Mouse (Mus musculus): ENCODE data around the gene Sertad3. TPM values are rescaled to one million over a fixed set of nuclear protein-coding genes. Genes with fewer than 3 reads are reported as not detected.

Sertad3 gene
- polyA plus RNA-seq, 1 experiment from 2014 or later, result 19.4 TPM

DNA sequence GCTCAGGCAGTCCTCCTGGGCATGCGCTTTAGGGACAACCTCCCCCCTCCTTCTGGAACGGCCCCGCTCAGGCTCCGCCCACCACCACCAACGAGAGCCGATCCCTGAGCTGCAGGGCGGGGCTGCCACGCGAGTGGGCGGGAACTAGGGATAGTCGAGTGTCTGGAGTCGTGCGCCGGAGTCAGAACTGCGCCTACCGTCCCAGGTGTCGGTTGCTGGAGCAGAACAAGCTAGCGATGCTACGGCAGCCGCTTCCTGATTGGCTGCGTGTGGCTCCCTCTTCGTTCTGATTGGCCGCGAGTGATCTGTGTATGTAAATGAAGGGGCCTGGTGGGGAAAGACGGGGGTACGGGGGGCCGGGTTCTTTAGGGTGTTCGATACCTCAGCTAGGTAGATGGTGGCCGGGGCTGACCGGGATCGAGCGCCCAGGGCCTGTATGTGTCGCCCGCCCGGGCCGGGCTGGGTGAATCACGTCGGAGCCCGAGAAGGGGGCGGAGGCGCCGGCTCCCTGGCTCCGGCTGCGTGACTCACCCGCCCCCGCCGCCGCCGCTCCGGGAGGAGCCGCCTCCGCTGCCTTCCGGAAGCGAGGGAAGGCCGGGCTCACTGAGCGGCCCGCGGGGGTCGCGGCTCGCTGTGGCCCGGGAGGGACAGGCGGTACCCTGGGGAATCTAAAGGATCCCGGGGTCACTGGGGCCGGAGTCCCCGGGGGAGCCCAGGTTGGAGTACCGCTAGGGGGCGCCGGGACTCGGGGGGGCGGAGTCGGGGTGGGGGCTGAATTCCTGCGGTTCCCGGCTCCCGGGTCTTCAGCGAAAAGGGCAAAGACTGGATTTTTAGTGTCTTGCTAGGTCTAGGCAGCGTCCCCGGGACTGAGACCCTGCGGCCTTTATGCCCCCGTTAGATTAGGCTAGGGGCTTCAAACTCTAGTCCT, 13.5 kb downstream of the Sertad3 start, which contains the start of gene Sertad1:
Gene Sertad1 (plus strand): TSS at position 141 of the 928 bp plus-strand sequence.
- Histone ChIP-seq H3K9me3 (ENCODE audit: control insufficient read depth, low read length) (no peaks in the 10 kb centered on the region), H3K4me1 (ENCODE audit: control insufficient read depth in 2 of 2, insufficient read depth in 2 of 2, low read length in 2 of 2) (peaks cover 24 to 37% of the 10 kb centered on the region in 2 experiments), H3K9ac (ENCODE audit: low read length) (peak within 1 kb of the TSS; percentile 89), H3K36me3 (ENCODE audit: control insufficient read depth, insufficient read depth, low read length) (peaks cover 16% of the 10 kb centered on the region), H3K4me3 (ENCODE audit: control insufficient read depth in 1 of 2, insufficient read depth in 1 of 2, low read depth in 1 of 2, low read length in 2 of 2) (peak within 1 kb of the TSS; percentile 71 to 84), H3K27ac (replicated peaks in 1 of 2; ENCODE audit: control insufficient read depth in 1 of 2, insufficient read depth in 1 of 2, low read depth in 2 of 2, low read length in 2 of 2) (peak within 1 kb of the TSS; percentile 96 to 98), H3K4me2 (ENCODE audit: low read length) (peak within 1 kb of the TSS; percentile 79), H3K27me3 (ENCODE audit: control insufficient read depth, insufficient read depth, low read length) (no peaks in the 10 kb centered on the region)
- ATAC-seq (ENCODE audit: insufficient number of reproducible peaks, insufficient read depth, low FRiP score, low read depth), result peak; percentile 91
- under 1% methylated on average over 75 of the region's 80 CpGs for WGBS

- peaks cover 16% of the 10 kb centered on the region for H3K36me3 ChIP-seq (ENCODE audit: control insufficient read depth, insufficient read depth, low read length)
- H3K9ac ChIP-seq (ENCODE audit: low read length), result peak overlapping the region; percentile 89
- no peaks in the 10 kb centered on the region for H3K9me3 ChIP-seq (ENCODE audit: control insufficient read depth, low read length)
- no peak for ATAC-seq (ENCODE audit: insufficient number of reproducible peaks, insufficient read depth, low FRiP score, low read depth)
- H3K4me2 ChIP-seq (ENCODE audit: low read length), result peak overlapping the region; percentile 74
- H3K4me3 ChIP-seq (ENCODE audit: control insufficient read depth in 1 of 2, insufficient read depth in 1 of 2, low read depth in 1 of 2, low read length in 2 of 2), result peak overlapping the region; percentile 71 to 84
- 1% methylated on average over 13 of the region's 13 CpGs for WGBS
- no peaks in the 10 kb centered on the region for H3K27me3 ChIP-seq (ENCODE audit: control insufficient read depth, insufficient read depth, low read length)
- peak overlapping the region; percentile 96 to 98 for H3K27ac ChIP-seq (replicated peaks in 1 of 2; ENCODE audit: control insufficient read depth in 1 of 2, insufficient read depth in 1 of 2, low read depth in 2 of 2, low read length in 2 of 2)
- H3K4me1 ChIP-seq (ENCODE audit: control insufficient read depth in 2 of 2, insufficient read depth in 2 of 2, low read length in 2 of 2), result peaks cover 29 to 41% of the 10 kb centered on the region in 2 experiments
These were observed 14.2 kb downstream of the Sertad3 start for GRCm38 (mm10) chr7:27487740-27488268.

GRCm38 (mm10) chr7:27489270-27489869, 15.8 kb downstream of the Sertad3 start:
- Histone ChIP-seq H3K4me3 (ENCODE audit: control insufficient read depth in 1 of 2, insufficient read depth in 1 of 2, low read depth in 1 of 2, low read length in 2 of 2) (no peak overlapping the region), H3K36me3 (ENCODE audit: control insufficient read depth, insufficient read depth, low read length) (peaks cover 16% of the 10 kb centered on the region), H3K9ac (ENCODE audit: low read length) (peak overlapping the region; percentile 71; the same call in 1 of the 2 replicates), H3K4me1 (ENCODE audit: control insufficient read depth in 2 of 2, insufficient read depth in 2 of 2, low read length in 2 of 2) (peaks cover 29 to 41% of the 10 kb centered on the region in 2 experiments), H3K9me3 (ENCODE audit: control insufficient read depth, low read length) (no peaks in the 10 kb centered on the region), H3K27me3 (ENCODE audit: control insufficient read depth, insufficient read depth, low read length) (no peaks in the 10 kb centered on the region), H3K27ac (replicated peaks in 1 of 2; ENCODE audit: control insufficient read depth in 1 of 2, insufficient read depth in 1 of 2, low read depth in 2 of 2, low read length in 2 of 2) (peak overlapping the region in 1 of 2 experiments; percentile 93; a peak in 3 of 4 replicates), H3K4me2 (ENCODE audit: low read length) (peak overlapping the region; percentile 62; the same call in 1 of the 2 replicates)
- no peak for ATAC-seq (ENCODE audit: insufficient number of reproducible peaks, insufficient read depth, low FRiP score, low read depth)
- 91% methylated on average over 25 of the region's 25 CpGs for WGBS

DNA sequence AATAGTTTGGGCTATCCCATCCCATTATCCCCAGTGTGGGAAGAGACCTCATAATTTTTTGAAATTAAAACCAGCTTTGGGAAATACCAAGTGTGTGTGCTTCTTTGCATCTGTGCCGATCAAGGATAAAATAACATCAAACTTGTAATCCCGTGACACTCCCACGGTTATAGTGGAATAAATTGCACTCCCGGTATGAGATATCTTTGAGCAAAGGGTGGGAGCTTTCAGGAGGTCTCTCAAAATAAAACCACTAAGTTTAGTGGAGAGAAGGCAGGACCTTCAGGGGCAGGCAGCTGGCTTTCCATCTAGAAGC, 16.6 kb downstream of the Sertad3 start:
- peaks cover 29 to 41% of the 10 kb centered on the region in 2 experiments for H3K4me1 ChIP-seq (ENCODE audit: control insufficient read depth in 2 of 2, insufficient read depth in 2 of 2, low read length in 2 of 2)
- peaks cover 16% of the 10 kb centered on the region for H3K36me3 ChIP-seq (ENCODE audit: control insufficient read depth, insufficient read depth, low read length)
- ATAC-seq (ENCODE audit: insufficient number of reproducible peaks, insufficient read depth, low FRiP score, low read depth), result no peak

GRCm38 (mm10) chr7:27490543-27491329, 17.2 kb downstream of the Sertad3 start:
- ATAC-seq (ENCODE audit: insufficient number of reproducible peaks, insufficient read depth, low FRiP score, low read depth), result peak; percentile 79
- Histone ChIP-seq H3K27me3 (ENCODE audit: control insufficient read depth, insufficient read depth, low read length) (no peaks in the 10 kb centered on the region), H3K4me3 (ENCODE audit: control insufficient read depth in 1 of 2, insufficient read depth in 1 of 2, low read depth in 1 of 2, low read length in 2 of 2) (peak overlapping the region; percentile 34 to 40)

More for the DNA sequence above, 16.6 kb downstream of the Sertad3 start:
- Histone ChIP-seq H3K27me3 (ENCODE audit: control insufficient read depth, insufficient read depth, low read length) (no peaks in the 10 kb centered on the region), H3K9ac (ENCODE audit: low read length) (peak overlapping the region; percentile 71), H3K27ac (replicated peaks in 1 of 2; ENCODE audit: control insufficient read depth in 1 of 2, insufficient read depth in 1 of 2, low read depth in 2 of 2, low read length in 2 of 2) (peak overlapping the region; percentile 93 to 98), H3K4me2 (ENCODE audit: low read length) (peak overlapping the region; percentile 62), H3K9me3 (ENCODE audit: control insufficient read depth, low read length) (no peaks in the 10 kb centered on the region), H3K4me3 (ENCODE audit: control insufficient read depth in 1 of 2, insufficient read depth in 1 of 2, low read depth in 1 of 2, low read length in 2 of 2) (peak overlapping the region; percentile 34 to 40)
- 12% methylated on average over 4 of the region's 4 CpGs for WGBS

GRCm38 (mm10) chr7:27491856-27492255, 18.3 kb downstream of the Sertad3 start:
- Histone ChIP-seq H3K9me3 (ENCODE audit: control insufficient read depth, low read length) (no peaks in the 10 kb centered on the region), H3K27ac (replicated peaks in 1 of 2; ENCODE audit: control insufficient read depth in 1 of 2, insufficient read depth in 1 of 2, low read depth in 2 of 2, low read length in 2 of 2) (peak overlapping the region; percentile 93 to 98), H3K4me3 (ENCODE audit: control insufficient read depth in 1 of 2, insufficient read depth in 1 of 2, low read depth in 1 of 2, low read length in 2 of 2) (no peak overlapping the region), H3K27me3 (ENCODE audit: control insufficient read depth, insufficient read depth, low read length) (no peaks in the 10 kb centered on the region), H3K4me1 (ENCODE audit: control insufficient read depth in 2 of 2, insufficient read depth in 2 of 2, low read length in 2 of 2) (peaks cover 30 to 37% of the 10 kb centered on the region in 2 experiments), H3K4me2 (ENCODE audit: low read length) (peak overlapping the region; percentile 62), H3K36me3 (ENCODE audit: control insufficient read depth, insufficient read depth, low read length) (peaks cover 16% of the 10 kb centered on the region), H3K9ac (ENCODE audit: low read length) (peak overlapping the region; percentile 1)
- 33% methylated on average over 7 of the region's 7 CpGs for WGBS
- no peak for ATAC-seq (ENCODE audit: insufficient number of reproducible peaks, insufficient read depth, low FRiP score, low read depth)

More at GRCm38 (mm10) chr7:27490543-27491329, 17.2 kb downstream of the Sertad3 start:
- Histone ChIP-seq H3K4me1 (ENCODE audit: control insufficient read depth in 2 of 2, insufficient read depth in 2 of 2, low read length in 2 of 2) (peaks cover 29 to 37% of the 10 kb centered on the region in 2 experiments), H3K9me3 (ENCODE audit: control insufficient read depth, low read length) (no peaks in the 10 kb centered on the region), H3K36me3 (ENCODE audit: control insufficient read depth, insufficient read depth, low read length) (peaks cover 16% of the 10 kb centered on the region), H3K27ac (replicated peaks in 1 of 2; ENCODE audit: control insufficient read depth in 1 of 2, insufficient read depth in 1 of 2, low read depth in 2 of 2, low read length in 2 of 2) (peak overlapping the region; percentile 93 to 98), H3K9ac (ENCODE audit: low read length) (peak overlapping the region; percentile 71), H3K4me2 (ENCODE audit: low read length) (peak overlapping the region; percentile 62)
- 1% methylated on average over 33 of the region's 33 CpGs for WGBS

DNA sequence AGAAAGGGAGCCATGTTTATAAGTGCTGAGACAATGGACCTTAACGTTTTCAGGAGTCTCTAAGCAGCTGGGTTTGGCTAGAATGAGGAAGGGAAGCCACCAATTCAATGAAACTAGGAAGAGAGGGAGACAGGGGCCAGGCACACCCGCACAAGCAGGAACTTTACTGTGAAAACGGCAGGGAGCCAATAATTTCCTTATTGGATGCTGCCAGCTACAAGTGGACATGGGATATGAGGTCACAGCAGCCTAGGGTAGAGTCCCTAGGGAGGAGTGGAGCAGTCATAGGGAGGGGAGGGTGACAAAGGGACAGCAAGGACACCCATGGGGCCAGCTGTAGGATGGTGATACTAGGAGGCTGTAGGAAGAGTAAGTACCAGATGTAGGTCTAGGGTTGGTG, 19.5 kb downstream of the Sertad3 start:
- peaks cover 16% of the 10 kb centered on the region for H3K36me3 ChIP-seq (ENCODE audit: control insufficient read depth, insufficient read depth, low read length)
- no peak overlapping the region for H3K9ac ChIP-seq (ENCODE audit: low read length)
- H3K27ac ChIP-seq (replicated peaks in 1 of 2; ENCODE audit: control insufficient read depth in 1 of 2, insufficient read depth in 1 of 2, low read depth in 2 of 2, low read length in 2 of 2), result 0 out of 4 replicates have a peak overlapping the region, but pooled peaks of 1 of the 2 experiments have one; percentile 93
- no peak overlapping the region for H3K4me2 ChIP-seq (ENCODE audit: low read length)
- WGBS, result 76% methylated on average over 3 of the region's 3 CpGs
- H3K27me3 ChIP-seq (ENCODE audit: control insufficient read depth, insufficient read depth, low read length), result no peaks in the 10 kb centered on the region
- peaks cover 35 to 41% of the 10 kb centered on the region in 2 experiments for H3K4me1 ChIP-seq (ENCODE audit: control insufficient read depth in 2 of 2, insufficient read depth in 2 of 2, low read length in 2 of 2)
- no peak overlapping the region for H3K4me3 ChIP-seq (ENCODE audit: control insufficient read depth in 1 of 2, insufficient read depth in 1 of 2, low read depth in 1 of 2, low read length in 2 of 2)
- no peaks in the 10 kb centered on the region for H3K9me3 ChIP-seq (ENCODE audit: control insufficient read depth, low read length)
- ATAC-seq (ENCODE audit: insufficient number of reproducible peaks, insufficient read depth, low FRiP score, low read depth), result no peak
